Mouse (Mus musculus): ENCODE data around the gene Dcaf11. TPM values are rescaled to one million over a fixed set of nuclear protein-coding genes. Genes with fewer than 3 reads are reported as not detected.

Gene Dcaf11
- total RNA-seq (2023) = 84.9 to 91.3 TPM (median 86.3 TPM) in 4 replicates

DNA sequence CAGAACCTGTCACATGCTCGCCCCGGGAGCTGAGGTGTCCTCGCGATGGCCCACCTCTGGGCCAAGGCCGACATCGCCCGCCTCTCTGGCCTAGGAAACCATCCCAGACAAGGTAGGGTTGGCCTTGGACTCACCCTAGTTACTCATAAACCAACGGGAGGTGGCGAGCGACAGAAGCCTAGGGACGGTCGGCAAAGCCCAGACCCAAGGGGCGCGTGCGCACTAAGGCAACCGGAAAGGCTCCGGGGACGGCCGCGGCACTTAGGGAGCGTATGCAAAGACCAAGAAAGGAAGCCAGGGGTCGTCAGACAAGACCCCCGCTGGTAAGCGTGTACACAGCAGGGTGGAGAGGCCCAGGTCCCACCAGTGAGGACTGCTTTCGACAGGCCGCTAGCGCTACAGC is at the start of gene Dcaf11:
Dcaf11 (plus strand) TSS at position 208 of the 403 bp plus-strand sequence.

GRCm38 (mm10) chr14:55510125-55510731 is 49.6 kb upstream of the Dcaf11 start, which contains the start of gene Cpne6:
Gene Cpne6 (plus strand): TSS chr14:55510445.

GRCm38 (mm10) chr14:55524785-55525184 is 35.0 kb upstream of the Dcaf11 start, which contains the start of gene Nrl:
Gene Nrl (minus strand): TSS chr14:55524981.

DNA sequence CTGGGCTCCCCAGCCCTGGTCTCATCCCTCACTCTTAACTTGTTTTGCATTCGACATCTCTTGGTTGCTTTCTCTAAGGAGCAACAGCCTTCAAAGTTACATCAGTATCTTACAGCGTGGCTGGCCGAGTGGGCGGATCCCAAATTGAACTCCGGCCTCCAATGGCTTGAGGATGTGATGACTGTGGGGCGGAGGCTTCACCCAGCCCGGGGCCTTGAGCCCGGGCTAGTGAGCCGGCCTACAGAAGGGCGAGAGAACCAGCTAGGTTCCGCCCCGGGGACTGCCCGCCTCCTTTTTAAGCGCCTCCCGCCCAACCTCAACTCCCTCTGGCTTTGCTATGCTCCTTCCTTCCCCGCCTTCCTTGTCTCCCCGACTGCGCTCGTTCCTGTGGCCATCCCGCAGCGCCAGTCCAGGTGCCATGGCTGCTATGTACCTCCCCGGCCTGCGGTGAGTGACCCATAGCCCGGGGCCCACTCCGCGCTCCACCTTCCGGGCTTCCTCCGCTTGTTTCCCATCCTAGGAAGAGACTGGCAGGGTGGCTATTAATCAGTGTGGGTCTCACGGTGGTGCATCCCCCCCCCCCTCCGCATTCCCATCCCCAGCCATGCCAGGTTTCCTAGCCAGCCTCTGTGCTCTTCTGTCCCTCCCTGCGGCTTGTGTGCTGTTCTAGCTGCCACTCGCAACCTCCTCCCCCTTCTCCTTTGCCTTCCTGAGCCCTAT is 19.6 kb upstream of the Dcaf11 start, which contains the start of gene Pck2:
Pck2 (plus strand) TSS at position 200 of the 720 bp plus-strand sequence.

DNA sequence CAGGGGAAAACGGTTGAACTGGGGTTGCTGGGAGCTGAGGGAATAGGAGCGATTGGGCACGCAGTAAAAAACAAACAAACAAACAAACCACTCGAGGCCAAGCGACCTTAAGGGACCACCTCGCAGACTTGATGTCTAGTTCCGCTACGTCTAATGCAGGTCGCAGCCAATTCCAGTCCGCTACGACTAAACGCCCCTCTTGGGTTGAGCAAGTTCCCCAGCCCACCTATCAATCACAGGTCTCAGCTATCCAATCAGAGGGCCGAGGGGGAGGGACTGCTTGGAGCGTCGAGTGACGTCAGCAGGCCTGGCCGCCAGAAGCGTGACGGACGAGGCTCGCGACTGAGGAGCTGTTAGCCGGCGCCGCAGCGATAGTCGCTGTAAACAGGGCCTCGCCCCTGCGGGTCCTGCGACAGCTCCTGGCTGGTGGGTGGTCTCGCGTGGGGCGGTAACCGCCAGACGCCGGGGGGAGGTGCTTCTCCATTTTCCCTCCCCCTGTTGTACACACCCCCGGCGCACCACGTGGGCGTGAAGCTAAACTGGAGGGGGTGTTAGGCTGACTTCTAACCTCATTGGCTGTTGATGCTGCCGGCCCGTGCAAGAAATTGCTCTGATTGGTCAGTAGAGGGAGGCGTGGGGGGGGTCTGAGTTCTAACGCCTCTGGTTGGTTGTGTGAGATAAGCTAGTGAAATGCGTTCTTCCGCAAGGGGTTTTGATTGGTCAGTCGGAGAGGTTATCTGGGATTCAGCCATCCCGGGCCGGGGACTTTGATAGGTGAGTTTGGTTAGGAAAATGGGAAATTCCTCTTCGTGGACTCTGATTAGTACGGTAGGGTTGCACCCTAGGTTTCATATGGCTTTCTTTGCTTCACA is 632 bp downstream of the Dcaf11 start, which contains the start of gene A730061H03Rik:
A730061H03Rik (minus strand) TSS at position 205 of the 872 bp plus-strand sequence.

GRCm38 (mm10) chr14:55575302-55575701 is 15.5 kb downstream of the Dcaf11 start, which contains the start of gene Fitm1:
Gene Fitm1 (plus strand): TSS chr14:55575617.

GRCm38 (mm10) chr14:55577871-55578667 is 18.3 kb downstream of the Dcaf11 start, which contains the start of gene Psme1:
Gene Psme1 (plus strand): TSS chr14:55578123.

DNA sequence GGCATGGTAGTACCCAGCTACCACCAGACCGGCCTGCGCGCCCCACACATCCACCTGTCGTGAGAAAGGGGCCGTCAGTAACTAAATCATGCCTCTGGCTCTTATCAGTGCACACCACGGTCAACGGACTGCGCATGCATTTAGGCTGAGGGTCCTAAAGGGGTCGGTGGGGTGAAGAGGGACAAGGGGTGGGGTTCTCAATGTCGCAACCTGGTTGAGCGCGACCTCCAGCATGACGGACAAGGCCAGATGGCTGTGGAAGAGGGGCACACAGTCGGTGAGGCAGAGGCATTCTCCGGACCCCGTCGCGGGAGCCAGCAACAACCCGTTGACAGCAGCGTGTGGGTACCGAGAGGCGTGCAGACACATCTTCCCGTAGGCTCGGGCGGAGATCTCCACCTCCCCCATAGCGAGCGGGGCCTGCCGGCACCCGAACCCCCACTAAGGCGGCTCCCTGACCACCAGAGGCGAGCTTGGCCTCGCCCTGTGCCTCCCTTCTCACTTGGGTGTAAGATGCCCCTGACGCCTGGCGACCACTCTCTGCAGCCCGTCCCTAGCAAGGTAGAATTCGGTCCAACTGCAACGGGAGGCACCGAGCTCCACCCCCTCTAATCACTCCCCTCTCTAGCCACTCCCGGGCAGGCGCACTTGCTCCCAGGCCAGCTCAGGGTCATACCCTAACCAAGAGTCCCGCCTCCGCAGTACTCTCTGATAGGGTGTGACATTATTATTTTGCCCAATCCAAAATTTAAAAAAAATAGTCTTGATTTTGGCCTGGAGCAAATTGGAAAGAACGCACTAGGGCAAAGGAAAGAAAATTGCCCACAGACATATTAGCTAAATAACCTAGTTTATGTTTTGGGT is 25.1 kb downstream of the Dcaf11 start, which contains the start of gene Emc9:
Emc9 (minus strand) TSS at position 601 of the 864 bp plus-strand sequence.

GRCm38 (mm10) chr14:55590748-55591330 is 31.0 kb downstream of the Dcaf11 start, which contains the start of gene Psme2:
Gene Psme2 (minus strand): TSS chr14:55591113.

GRCm38 (mm10) chr14:55591331-55591891 is 31.6 kb downstream of the Dcaf11 start, which contains the start of gene Rnf31:
Gene Rnf31 (plus strand): TSS chr14:55591708.

GRCm38 (mm10) chr14:55603271-55603632 is 43.4 kb downstream of the Dcaf11 start, which contains the start of gene Irf9:
Gene Irf9 (plus strand): TSS chr14:55603571.

GRCm38 (mm10) chr14:55617822-55618221 is 58.0 kb downstream of the Dcaf11 start, which contains the start of gene Rec8:
Gene Rec8 (plus strand): TSS chr14:55618037.

Other genes starting within 250 kb of the Dcaf11 start
- 22.2 to 26.4 TPM (median 24.7 TPM) in 4 replicates for gene Dhrs4, start 81.2 kb upstream of the Dcaf11 start, total RNA-seq (2023)
- 3.8 to 11.8 TPM (median 4.8 TPM) in 4 replicates for gene Carmil3, start 69.4 kb upstream of the Dcaf11 start, total RNA-seq (2023)
- gene Cpne6, start 49.6 kb upstream of the Dcaf11 start, total RNA-seq (2023) = not detected in 4 replicates
- not detected in 4 replicates for gene Nrl, start 35.0 kb upstream of the Dcaf11 start, total RNA-seq (2023)
- 43.4 to 51.1 TPM (median 49.0 TPM) in 4 replicates for gene Pck2, start 19.7 kb upstream of the Dcaf11 start, total RNA-seq (2023)
- gene A730061H03Rik, start 400 bp downstream of the Dcaf11 start, total RNA-seq (2023) = 6.2 to 9.8 TPM (median 7.2 TPM) in 4 replicates
- gene Fitm1, start 15.6 kb downstream of the Dcaf11 start, total RNA-seq (2023) = not detected in 4 replicates
- 234 to 255 TPM (median 248 TPM) in 4 replicates for gene Psme1, start 18.1 kb downstream of the Dcaf11 start, total RNA-seq (2023)
- gene Emc9, start 25.3 kb downstream of the Dcaf11 start, total RNA-seq (2023) = 3.7 to 6.1 TPM (median 5.3 TPM) in 4 replicates
- gene Psme2, start 31.1 kb downstream of the Dcaf11 start, total RNA-seq (2023) = 273 to 323 TPM (median 304 TPM) in 4 replicates
- gene Rnf31, start 31.7 kb downstream of the Dcaf11 start, total RNA-seq (2023) = 94.6 to 97.8 TPM (median 96.3 TPM) in 4 replicates
- 83.5 to 105 TPM (median 99.2 TPM) in 4 replicates for gene Irf9, start 43.6 kb downstream of the Dcaf11 start, total RNA-seq (2023)
- 0.79 to 1.5 TPM (median 1.0 TPM) in 4 replicates for gene Rec8, start 58.0 kb downstream of the Dcaf11 start, total RNA-seq (2023)
- gene Ipo4, start 76.0 kb downstream of the Dcaf11 start, total RNA-seq (2023) = 56.3 to 62.2 TPM (median 58.4 TPM) in 4 replicates
- gene Gm49378, start 77.9 kb downstream of the Dcaf11 start, total RNA-seq (2023) = 3.3 to 4.7 TPM (median 4.4 TPM) in 3 of 4 replicates, not detected in the other
- 38.2 to 51.1 TPM (median 44.8 TPM) in 4 replicates for gene Tm9sf1, start 83.8 kb downstream of the Dcaf11 start, total RNA-seq (2023)
- 2.3 to 2.6 TPM (median 2.5 TPM) in 4 replicates for gene Tssk4, start 90.2 kb downstream of the Dcaf11 start, total RNA-seq (2023)
- gene Mdp1, start 100.5 kb downstream of the Dcaf11 start, total RNA-seq (2023) = 42.5 to 45.6 TPM (median 42.9 TPM) in 4 replicates
- gene Gmpr2, start 111.9 kb downstream of the Dcaf11 start, total RNA-seq (2023) = 18.2 to 28.2 TPM (median 22.1 TPM) in 4 replicates
- 168 to 193 TPM (median 180 TPM) in 4 replicates for gene Nedd8, start 112.1 kb downstream of the Dcaf11 start, total RNA-seq (2023)
- gene Tinf2, start 121.8 kb downstream of the Dcaf11 start, total RNA-seq (2023) = 164 to 172 TPM (median 166 TPM) in 4 replicates
- gene Tgm1, start 153.9 kb downstream of the Dcaf11 start, total RNA-seq (2023) = 1.2 to 2.3 TPM (median 1.8 TPM) in 4 replicates
- 78.7 to 86.9 TPM (median 83.5 TPM) in 4 replicates for gene Rabggta, start 162.3 kb downstream of the Dcaf11 start, total RNA-seq (2023)
- gene Dhrs1, start 185.7 kb downstream of the Dcaf11 start, total RNA-seq (2023) = 29.7 to 33.0 TPM (median 31.4 TPM) in 4 replicates
- 29.6 to 35.0 TPM (median 33.4 TPM) in 4 replicates for gene Nop9, start 185.7 kb downstream of the Dcaf11 start, total RNA-seq (2023)
- not detected in 4 replicates for gene Cideb, start 198.5 kb downstream of the Dcaf11 start, total RNA-seq (2023)
- 0.19 to 0.83 TPM (median 0.33 TPM) in 4 replicates for gene Ltb4r2, start 201.4 kb downstream of the Dcaf11 start, total RNA-seq (2023)
- gene Ltb4r1, start 206.0 kb downstream of the Dcaf11 start, total RNA-seq (2023) = not detected in 4 replicates
- gene Adcy4, start 224.1 kb downstream of the Dcaf11 start, total RNA-seq (2023) = 0.53 to 1.6 TPM (median 0.60 TPM) in 3 of 4 replicates, not detected in the other
- 84.2 to 93.2 TPM (median 86.6 TPM) in 4 replicates for gene Ripk3, start 228.9 kb downstream of the Dcaf11 start, total RNA-seq (2023)